Mouse (Mus musculus) neural tube, embryonic 15.5 days (tissue): ENCODE measurements around the gene Pnpla5. TPM values are rescaled to one million over a fixed set of nuclear protein-coding genes. Genes with fewer than 3 reads are reported as not detected.

ENCODE experiments used
- ATAC-seq: fragments of 200-750 bp; cut with Nextera tagmentation; 2 replicates; pipeline ENCODE4 v1.8.0; 2017; ENCODE audit warnings: mild to moderate bottlenecking, moderate TSS enrichment, moderate library complexity; ENCODE audit not compliant: low FRiP score
- H3K27ac ChIP-seq: fragments of 300-500 bp; sonication (generic); replicated peaks from 2 replicates; pipeline ENCODE4 v1.5.1; 2015; ENCODE audit warnings: mild to moderate bottlenecking, inconsistent platforms
- H3K27me3 ChIP-seq: fragments of 300-500 bp; sonication (generic); replicated peaks from 2 replicates; pipeline ENCODE4 v1.6.1; 2015; ENCODE audit warnings: inconsistent platforms
- H3K36me3 ChIP-seq: fragments of 300-500 bp; sonication (generic); 2 replicates; pipeline ENCODE4 v1.6.1; 2015; ENCODE audit warnings: inconsistent platforms
- H3K4me1 ChIP-seq: fragments of 300-500 bp; sonication (generic); 2 replicates; pipeline ENCODE4 v1.6.1; 2015; ENCODE audit warnings: inconsistent platforms
- H3K4me2 ChIP-seq: fragments of 300-500 bp; sonication (generic); 2 replicates; pipeline ENCODE4 v1.6.1; 2015; ENCODE audit warnings: inconsistent platforms, mild to moderate bottlenecking, moderate library complexity
- H3K4me3 ChIP-seq: fragments of 300-500 bp; sonication (generic); replicated peaks from 2 replicates; pipeline ENCODE4 v1.5.1; 2015; ENCODE audit warnings: mild to moderate bottlenecking, inconsistent platforms
- H3K9ac ChIP-seq: fragments of 300-500 bp; sonication (generic); replicated peaks from 2 replicates; pipeline ENCODE4 v1.6.1; 2015; ENCODE audit warnings: mild to moderate bottlenecking, inconsistent platforms
- H3K9me3 ChIP-seq: fragments of 300-500 bp; sonication (generic); replicated peaks from 2 replicates; pipeline ENCODE4 v1.6.1; 2016; ENCODE audit warnings: inconsistent platforms
- WGBS: fragments of 180-500 bp; shearing (Covaris S2); methylation state at CpG from one replicate; pipeline ENCODE4 v1.1.7; 2015; ENCODE audit warnings: mixed read lengths; 5-methylcytosine and 5-hydroxymethylcytosine counted together
- polyA plus RNA-seq: library from polyadenylated mRNA; unstranded; fragments of >200 nt; fragmentation: Nextera tagmentation; extraction: Ambion mirVana; gene quantifications from 2 replicates; pipeline ENCODE4 v1.2.1, GENCODE M21; 2015

Gene Pnpla5
- polyA plus RNA-seq, 1 experiment from 2014 or later: not detected

DNA sequence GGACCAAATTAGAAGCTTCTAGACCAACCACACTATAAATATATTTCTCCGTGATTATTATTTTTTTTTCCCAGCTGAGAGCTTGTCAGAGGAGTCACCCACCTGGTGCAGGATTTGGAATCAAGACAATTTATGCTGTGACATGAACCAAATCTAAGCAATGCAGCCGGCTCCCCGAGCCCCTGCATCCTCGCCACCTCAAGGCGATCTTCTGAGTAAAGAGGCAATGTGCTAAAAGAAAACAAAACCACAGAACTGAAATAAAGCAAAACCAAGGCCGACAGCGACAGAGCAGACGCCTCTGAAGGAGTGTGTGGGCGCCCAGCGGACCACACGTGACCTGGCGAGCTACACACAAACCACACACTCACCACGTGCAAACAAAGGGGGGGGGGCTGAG, 44.3 kb downstream of the Pnpla5 start:
- Histone ChIP-seq H3K4me3 (no peak overlapping the region), H3K27me3 (peaks cover under 1% of the 10 kb centered on the region; the same call in 1 of the 2 replicates), H3K9me3 (no peaks in the 10 kb centered on the region), H3K4me2 (no peak overlapping the region), H3K9ac (no peak overlapping the region), H3K36me3 (peaks cover 14% of the 10 kb centered on the region; the same call in 1 of the 2 replicates), H3K4me1 (peaks cover 7% of the 10 kb centered on the region), H3K27ac (no peak overlapping the region)
- no peak for ATAC-seq
- whole genome bisulfite sequencing: 68% methylated on average over 13 of the region's 13 CpGs

- Histone ChIP-seq H3K9me3 (no peaks in the 10 kb centered on the region), H3K4me1 (peaks cover 11% of the 10 kb centered on the region), H3K4me3 (no peak overlapping the region), H3K4me2 (no peak overlapping the region), H3K27ac (no peak overlapping the region), H3K27me3 (peaks cover 7% of the 10 kb centered on the region), H3K9ac (no peak overlapping the region), H3K36me3 (peaks cover 13% of the 10 kb centered on the region; the same call in 1 of the 2 replicates)
- ATAC-seq: no peak
- WGBS: 64% methylated on average over 17 of the region's 17 CpGs
Observed at GRCm38 (mm10) chr15:84077151-84077550, 45.8 kb downstream of the Pnpla5 start.

GRCm38 (mm10) chr15:84074705-84075185, 48.2 kb downstream of the Pnpla5 start:
- Histone ChIP-seq H3K27ac (no peak overlapping the region), H3K4me2 (peak overlapping the region; percentile 11; the same call in 1 of the 2 replicates), H3K9ac (no peak overlapping the region), H3K36me3 (peaks cover 8% of the 10 kb centered on the region; the same call in 1 of the 2 replicates), H3K4me1 (peaks cover 22% of the 10 kb centered on the region), H3K9me3 (no peaks in the 10 kb centered on the region), H3K4me3 (no peak overlapping the region), H3K27me3 (peaks cover 18% of the 10 kb centered on the region)
- 17% methylated on average over 17 of the region's 17 CpGs for WGBS
- no peak for ATAC-seq

DNA sequence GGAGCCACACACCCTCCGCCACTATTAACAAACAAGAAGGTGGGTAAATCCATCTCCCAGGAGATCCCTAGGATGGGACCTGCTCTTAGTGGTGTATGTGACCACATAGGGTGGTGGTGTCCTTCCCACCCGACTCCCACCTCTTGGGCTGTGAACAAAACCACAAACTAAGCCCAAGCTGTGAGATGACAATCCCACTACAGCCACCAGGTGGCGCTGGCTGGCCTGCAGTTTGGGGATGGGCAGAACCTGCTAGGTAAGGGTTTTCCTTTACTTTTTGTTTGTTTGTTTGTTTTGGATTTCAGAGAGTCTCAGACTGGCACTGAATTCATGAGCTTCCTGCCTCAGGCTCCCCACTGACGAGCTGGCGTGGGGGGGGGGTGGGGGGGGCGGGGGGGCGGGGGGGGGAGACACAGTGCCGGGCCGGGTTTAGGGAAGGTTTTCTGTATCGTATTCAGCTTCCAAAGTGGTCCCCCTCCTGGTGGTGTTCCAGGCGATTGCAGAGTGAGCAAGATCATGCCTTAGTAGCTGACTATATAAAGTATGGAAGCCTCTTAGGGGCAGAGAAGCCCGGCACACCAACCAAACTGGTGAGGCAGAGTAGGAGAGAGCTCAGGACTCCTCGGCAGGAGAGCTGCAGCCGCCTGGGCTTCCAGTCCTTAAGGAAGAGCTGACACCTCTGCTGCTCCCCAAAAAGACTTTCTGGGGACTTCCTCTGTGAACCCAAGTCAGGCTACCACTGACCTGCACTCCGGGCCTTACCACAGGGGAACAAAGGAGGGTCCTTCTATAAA, 48.9 kb downstream of the Pnpla5 start:
- H3K9me3 ChIP-seq: no peaks in the 10 kb centered on the region
- 7% methylated on average over 13 of the region's 15 CpGs for WGBS
- no peak overlapping the region for H3K4me3 ChIP-seq
- H3K4me2 ChIP-seq: no peak overlapping the region
- peaks cover 18% of the 10 kb centered on the region for H3K27me3 ChIP-seq
- H3K27ac ChIP-seq: no peak overlapping the region
- no peak; the same call in 1 of the 2 replicates for ATAC-seq
- H3K36me3 ChIP-seq: peaks cover 3% of the 10 kb centered on the region; the same call in 1 of the 2 replicates
- no peak overlapping the region for H3K9ac ChIP-seq
- peaks cover 27% of the 10 kb centered on the region for H3K4me1 ChIP-seq

GRCm38 (mm10) chr15:84073058-84073457, 49.9 kb downstream of the Pnpla5 start:
- no peak overlapping the region for H3K4me2 ChIP-seq
- H3K9ac ChIP-seq: no peak overlapping the region
- peaks cover 34% of the 10 kb centered on the region for H3K4me1 ChIP-seq
- no peaks in the 10 kb centered on the region for H3K9me3 ChIP-seq
- H3K27me3 ChIP-seq: peaks cover 24% of the 10 kb centered on the region
- H3K36me3 ChIP-seq: peaks cover 3% of the 10 kb centered on the region; the same call in 1 of the 2 replicates
- 14% methylated on average over 8 of the region's 8 CpGs for WGBS
- no peak for ATAC-seq
- no peak overlapping the region for H3K27ac ChIP-seq
- H3K4me3 ChIP-seq: no peak overlapping the region

DNA sequence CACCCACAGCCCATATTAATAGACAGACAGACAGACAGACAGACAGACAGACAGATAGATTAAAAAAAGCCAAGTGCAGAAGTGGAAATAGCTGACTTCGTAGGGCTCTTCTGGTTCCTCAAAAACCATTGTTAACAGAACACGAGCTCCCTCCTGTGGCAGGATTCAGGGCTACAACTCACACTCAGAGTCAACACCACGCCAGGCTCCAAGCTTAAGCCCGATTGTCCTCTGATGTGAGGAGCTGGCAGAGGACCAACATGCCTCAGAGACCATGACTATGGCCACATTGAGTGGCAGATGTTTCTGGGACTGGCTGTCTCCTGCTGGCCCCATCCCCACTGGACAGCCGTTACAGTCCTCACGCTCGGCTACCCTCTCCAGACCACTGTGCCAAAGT, 50.7 kb downstream of the Pnpla5 start:
- H3K9me3 ChIP-seq: no peaks in the 10 kb centered on the region
- peaks cover 31% of the 10 kb centered on the region for H3K27me3 ChIP-seq
- H3K36me3 ChIP-seq: peaks cover 3% of the 10 kb centered on the region; the same call in 1 of the 2 replicates
- no peak overlapping the region for H3K4me2 ChIP-seq
- ATAC-seq: no peak
- H3K4me1 ChIP-seq: peaks cover 34% of the 10 kb centered on the region
- H3K9ac ChIP-seq: no peak overlapping the region
- H3K4me3 ChIP-seq: no peak overlapping the region
- 24% methylated on average over 7 of the region's 7 CpGs for WGBS
- no peak overlapping the region for H3K27ac ChIP-seq

- 7% methylated on average over 13 of the region's 13 CpGs for WGBS
- Histone ChIP-seq H3K4me1 (peaks cover 36% of the 10 kb centered on the region), H3K27ac (no peak overlapping the region), H3K4me2 (peak overlapping the region; percentile 29), H3K27me3 (peaks cover 35% of the 10 kb centered on the region), H3K9me3 (no peaks in the 10 kb centered on the region), H3K36me3 (no peaks in the 10 kb centered on the region), H3K4me3 (no peak overlapping the region), H3K9ac (no peak overlapping the region)
- ATAC-seq: no peak
Observed at GRCm38 (mm10) chr15:84070116-84070676, 52.8 kb downstream of the Pnpla5 start.

DNA sequence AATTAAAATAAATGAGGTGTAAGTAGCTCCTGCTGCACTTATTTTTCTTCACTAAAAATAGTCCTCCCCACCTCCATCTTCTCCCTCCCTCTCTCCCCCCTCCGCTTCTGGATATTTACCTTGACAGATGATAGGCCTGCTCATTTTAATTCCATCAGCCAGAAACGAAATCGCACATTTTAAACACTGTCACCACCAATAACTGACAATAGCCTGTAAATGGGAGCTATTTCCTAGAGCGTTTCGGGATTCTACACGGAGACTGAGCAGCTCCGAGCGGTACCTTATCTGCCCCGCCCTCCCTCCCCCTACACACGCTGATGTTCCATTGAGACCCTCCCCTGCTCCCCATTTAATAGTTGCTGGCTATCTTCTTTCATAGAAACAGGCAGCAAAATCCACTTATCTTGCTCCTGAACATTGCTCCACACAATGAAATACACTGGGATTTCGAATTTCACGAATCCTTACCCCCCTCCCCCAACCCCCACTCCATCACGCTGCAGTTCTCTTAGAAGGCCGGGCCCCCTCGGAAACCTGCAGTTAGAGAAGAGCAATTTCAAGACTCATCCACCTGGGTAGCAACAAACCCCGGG, 53.4 kb downstream of the Pnpla5 start:
- no peak for ATAC-seq
- WGBS: 6% methylated on average over 16 of the region's 16 CpGs
- H3K27ac ChIP-seq: 0 out of 2 replicates have a peak overlapping the region, but pooled peaks have one; percentile 0
- peak overlapping the region; percentile 29 for H3K4me2 ChIP-seq
- no peak overlapping the region for H3K9ac ChIP-seq
- H3K4me1 ChIP-seq: peaks cover 37% of the 10 kb centered on the region
- H3K36me3 ChIP-seq: no peaks in the 10 kb centered on the region
- H3K4me3 ChIP-seq: no peak overlapping the region
- H3K27me3 ChIP-seq: peaks cover 35% of the 10 kb centered on the region
- no peaks in the 10 kb centered on the region for H3K9me3 ChIP-seq

DNA sequence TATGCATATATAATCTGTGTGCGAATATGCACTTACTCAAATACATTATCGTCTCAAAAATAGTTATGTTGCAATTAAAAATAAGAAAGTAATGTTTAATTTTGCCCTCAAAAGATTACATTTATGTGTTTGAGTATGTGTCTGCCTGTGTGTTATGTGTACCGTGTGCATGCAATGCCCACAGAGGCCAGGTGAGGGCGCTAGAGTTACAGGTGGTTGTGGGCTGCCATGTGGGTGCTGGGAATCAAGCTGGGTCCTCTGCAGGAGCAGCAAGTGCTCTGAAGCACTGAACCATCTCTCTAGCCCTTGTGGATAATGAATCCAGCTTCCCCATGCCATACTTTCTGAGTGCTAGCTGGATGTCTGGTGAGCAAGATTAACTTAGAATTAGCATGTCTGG, 57.3 kb downstream of the Pnpla5 start:
- ATAC-seq: no peak
- H3K9ac ChIP-seq: no peak overlapping the region
- H3K4me1 ChIP-seq: peaks cover 28% of the 10 kb centered on the region
- H3K9me3 ChIP-seq: no peaks in the 10 kb centered on the region
- no peak overlapping the region for H3K4me2 ChIP-seq
- H3K36me3 ChIP-seq: no peaks in the 10 kb centered on the region
- no peak overlapping the region for H3K4me3 ChIP-seq
- H3K27ac ChIP-seq: no peak overlapping the region
- 74% methylated on average over 4 of the region's 4 CpGs for WGBS
- peaks cover 22% of the 10 kb centered on the region for H3K27me3 ChIP-seq

DNA sequence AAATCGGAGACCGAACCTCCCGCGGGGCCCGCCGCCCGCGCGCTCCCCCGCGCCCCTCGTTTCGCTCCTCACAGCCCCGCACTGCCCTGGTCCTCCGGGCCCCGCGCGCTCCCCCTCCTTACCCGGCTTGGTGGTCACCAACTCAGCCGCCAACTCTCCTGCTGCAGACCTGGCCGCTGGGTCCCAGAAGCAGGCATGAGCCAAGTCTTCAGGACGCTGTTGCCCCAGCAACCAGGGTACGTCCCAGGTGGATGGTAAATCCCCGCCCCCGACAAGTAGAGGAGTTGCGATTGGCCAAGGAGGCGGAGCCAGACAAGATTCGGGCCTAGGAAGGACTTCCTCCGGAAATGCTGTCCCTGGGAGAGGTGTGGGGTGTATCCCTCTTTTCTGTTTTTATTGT, 57.8 kb downstream of the Pnpla5 start, which contains the start of gene Efcab6:
Gene Efcab6, minus strand, starts transcription at position 240 of the 400 bp plus-strand sequence.
- Histone ChIP-seq H3K9ac (peak within 1 kb of the TSS; percentile 23; the same call in 1 of the 2 replicates), H3K27me3 (peaks cover 18% of the 10 kb centered on the region), H3K4me2 (peak within 1 kb of the TSS; percentile 87), H3K27ac (no peak within 1 kb of the TSS), H3K4me1 (peaks cover 23% of the 10 kb centered on the region), H3K4me3 (peak within 1 kb of the TSS; percentile 44), H3K36me3 (no peaks in the 10 kb centered on the region), H3K9me3 (no peaks in the 10 kb centered on the region)
- ATAC-seq: peak; percentile 82
- WGBS: 2% methylated on average over 25 of the region's 29 CpGs
